Mouse (Mus musculus): ENCODE measurements around the gene Prok1. TPM values are rescaled to one million over a fixed set of nuclear protein-coding genes. Genes with fewer than 3 reads are reported as not detected.

Gene Prok1
- total RNA-seq, 2 experiments from 2014 or later: not detected

GRCm38 (mm10) chr3:107206490-107207150 lies 32.9 kb downstream of the Prok1 start:
- no peak for DNase-seq (ENCODE audit: extremely low spot score in 1 of 2, low spot score in 2 of 2)
- intact Hi-C loops (cut with DNase I): loop anchor here (2.0 kb wide), 1 partner anchor 68 kb away; no protein-coding TSS in a partner anchor

- DNase-seq (ENCODE audit: extremely low spot score in 1 of 2, low spot score in 2 of 2): peak; percentile 37 to 75
- intact Hi-C loops (cut with DNase I): loop anchor here (2.0 kb wide), 1 partner anchor 69 kb away; no protein-coding TSS in a partner anchor
Observed at GRCm38 (mm10) chr3:107205994-107206393, 33.5 kb downstream of the Prok1 start.

GRCm38 (mm10) chr3:107205170-107205569 lies 34.3 kb downstream of the Prok1 start:
- DNase-seq (ENCODE audit: extremely low spot score in 1 of 2, low spot score in 2 of 2): no peak
- intact Hi-C loops (cut with DNase I): no loop called here

- no peak for DNase-seq (ENCODE audit: extremely low spot score in 1 of 2, low spot score in 2 of 2)
- intact Hi-C loops (cut with DNase I): no loop called here
Observed at GRCm38 (mm10) chr3:107204413-107204812, 35.1 kb downstream of the Prok1 start.

GRCm38 (mm10) chr3:107201310-107202180 lies 38.0 kb downstream of the Prok1 start:
- no peak for DNase-seq (ENCODE audit: extremely low spot score in 1 of 2, low spot score in 2 of 2)
- intact Hi-C loops (cut with DNase I): no loop called here

- DNase-seq (ENCODE audit: extremely low spot score in 1 of 2, low spot score in 2 of 2): peak; percentile 69 to 76
- intact Hi-C loops (cut with DNase I): loop anchor here (1.0 to 5.0 kb wide), 3 partner anchors 94 to 286 kb away; no protein-coding TSS in a partner anchor
Observed at GRCm38 (mm10) chr3:107188226-107188899, 51.1 kb downstream of the Prok1 start.

- DNase-seq (ENCODE audit: extremely low spot score in 1 of 2, low spot score in 2 of 2): no peak
- intact Hi-C loops (cut with DNase I): loop anchor here (5.0 kb wide), 2 partner anchors 245 to 285 kb away; no protein-coding TSS in a partner anchor
Observed at GRCm38 (mm10) chr3:107187022-107187421, 52.5 kb downstream of the Prok1 start.

- no peak for DNase-seq (ENCODE audit: extremely low spot score in 1 of 2, low spot score in 2 of 2)
- intact Hi-C loops (cut with DNase I): loop anchor here (5.0 kb wide), 2 partner anchors 243 to 283 kb away; no protein-coding TSS in a partner anchor
Observed at GRCm38 (mm10) chr3:107185597-107185996, 53.9 kb downstream of the Prok1 start.

- intact Hi-C loops (cut with DNase I): no loop called here
- peak in 1 of 2 experiments; percentile 50 for DNase-seq (ENCODE audit: extremely low spot score in 1 of 2, low spot score in 2 of 2)
Observed at GRCm38 (mm10) chr3:107183178-107183577, 56.3 kb downstream of the Prok1 start.

Other genes with a start within 250 kb of the Prok1 start
- 10 to 100 TPM; 28.0 to 28.1 TPM for gene Kcna3, start 203.5 kb downstream of the Prok1 start, total RNA-seq (2021)
- 10 to 100 TPM; 54.9 to 58.4 TPM for gene Kcna2, start 138.6 kb downstream of the Prok1 start, total RNA-seq (2021)
- gene Kcna10, start 56.7 kb downstream of the Prok1 start, total RNA-seq (2021): not detected
- gene Cym, start 18.0 kb downstream of the Prok1 start, total RNA-seq (2021): under 1 TPM in 1 of 2 experiments, not detected in 1; 0.28 TPM
- gene A630076J17Rik, start 9.1 kb downstream of the Prok1 start, total RNA-seq (2021): not detected
- gene Lamtor5, start 39.2 kb upstream of the Prok1 start, total RNA-seq (2021): 10 to 100 TPM; 57.2 to 63.4 TPM
- gene Slc16a4, start 51.5 kb upstream of the Prok1 start, total RNA-seq (2021): 1 to 10 TPM; 1.8 to 2.3 TPM
- 10 to 100 TPM; 21.3 to 23.3 TPM for gene Rbm15, start 94.0 kb upstream of the Prok1 start, total RNA-seq (2021)
- gene Kcnc4, start 219.8 kb upstream of the Prok1 start, total RNA-seq (2021): 10 to 100 TPM; 57.3 to 58.5 TPM